Mouse (Mus musculus) skeletal muscle tissue, adult 2 months (tissue): ENCODE results near the gene Sh2d4b.
A peak's percentile ranks its signal among the peaks of the same experiment; 100 is the strongest.

ENCODE experiments used
- DNase-seq: peaks from one replicate; pipeline ENCODE4 v3.0.0-alpha.2; 2012; ENCODE audit warnings: low read depth, low spot score

Gene Sh2d4b

GRCm38 (mm10) chr14:40837397-40837796 lies 55.7 kb downstream of the Sh2d4b start:
- DNase-seq, result no peak

DNA sequence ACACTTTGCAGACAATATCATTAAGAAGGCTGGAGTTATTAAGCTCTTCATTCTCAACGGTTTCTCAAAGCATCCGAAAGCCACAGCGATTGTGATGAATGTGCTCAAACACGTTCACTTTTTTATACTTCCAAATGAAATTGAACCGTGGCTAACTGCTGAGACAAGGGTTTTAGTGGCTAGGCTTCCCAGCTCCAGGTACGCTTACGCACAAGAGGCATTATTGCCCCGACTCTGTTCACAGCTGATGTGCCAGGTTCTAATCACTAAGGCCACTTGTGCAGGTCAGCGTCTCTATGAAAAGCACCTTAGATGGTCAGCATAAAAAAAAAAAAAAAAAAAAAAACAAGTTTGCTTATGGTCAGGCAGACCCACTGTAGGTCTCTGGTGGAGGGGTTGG lies 62.6 kb downstream of the Sh2d4b start:
- no peak for DNase-seq

GRCm38 (mm10) chr14:40830094-40830493 lies 63.0 kb downstream of the Sh2d4b start:
- no peak for DNase-seq

GRCm38 (mm10) chr14:40818051-40818450 lies 75.0 kb downstream of the Sh2d4b start:
- DNase-seq, result peak; percentile 11

DNA sequence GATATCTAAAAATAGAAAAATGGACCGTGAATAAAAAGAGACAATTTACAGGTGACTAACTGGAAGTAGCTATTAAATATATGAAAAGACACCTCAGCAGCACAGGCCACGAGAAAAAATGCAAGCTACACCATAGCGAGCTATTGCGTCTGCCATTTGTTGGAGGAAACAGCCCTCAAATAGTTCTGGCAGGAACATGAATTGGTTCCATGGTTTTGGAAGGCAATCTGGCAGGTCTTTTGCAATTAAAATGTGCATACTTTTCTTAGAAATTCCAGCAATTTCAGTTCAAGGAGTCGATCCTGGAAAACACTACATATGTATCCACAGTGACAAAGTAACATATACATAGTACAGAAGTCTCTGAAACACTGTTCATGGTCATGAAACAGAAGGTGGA lies 76.4 kb downstream of the Sh2d4b start:
- DNase-seq, result no peak

GRCm38 (mm10) chr14:40791606-40792005 lies 101.5 kb downstream of the Sh2d4b start:
- DNase-seq, result no peak

DNA sequence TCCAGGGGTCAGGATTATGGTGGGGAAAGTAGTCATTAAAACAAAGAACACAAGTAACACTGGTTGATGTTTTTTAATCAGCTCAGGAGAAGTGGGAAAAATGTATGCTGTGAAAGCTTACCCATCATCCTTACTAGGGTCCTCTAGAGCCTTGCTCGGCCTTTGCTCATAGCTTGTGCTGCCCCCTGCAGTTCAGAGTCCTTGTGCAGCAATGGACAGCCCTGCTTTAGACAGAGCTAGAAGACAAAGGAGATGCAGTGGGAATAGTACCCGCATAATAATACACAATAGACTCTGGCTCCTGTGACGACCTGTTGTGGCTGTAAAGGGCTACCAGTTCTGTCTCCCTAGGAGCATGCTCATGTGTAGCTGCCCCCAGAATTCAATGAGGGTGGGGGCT lies 104.0 kb downstream of the Sh2d4b start:
- DNase-seq, result no peak

DNA sequence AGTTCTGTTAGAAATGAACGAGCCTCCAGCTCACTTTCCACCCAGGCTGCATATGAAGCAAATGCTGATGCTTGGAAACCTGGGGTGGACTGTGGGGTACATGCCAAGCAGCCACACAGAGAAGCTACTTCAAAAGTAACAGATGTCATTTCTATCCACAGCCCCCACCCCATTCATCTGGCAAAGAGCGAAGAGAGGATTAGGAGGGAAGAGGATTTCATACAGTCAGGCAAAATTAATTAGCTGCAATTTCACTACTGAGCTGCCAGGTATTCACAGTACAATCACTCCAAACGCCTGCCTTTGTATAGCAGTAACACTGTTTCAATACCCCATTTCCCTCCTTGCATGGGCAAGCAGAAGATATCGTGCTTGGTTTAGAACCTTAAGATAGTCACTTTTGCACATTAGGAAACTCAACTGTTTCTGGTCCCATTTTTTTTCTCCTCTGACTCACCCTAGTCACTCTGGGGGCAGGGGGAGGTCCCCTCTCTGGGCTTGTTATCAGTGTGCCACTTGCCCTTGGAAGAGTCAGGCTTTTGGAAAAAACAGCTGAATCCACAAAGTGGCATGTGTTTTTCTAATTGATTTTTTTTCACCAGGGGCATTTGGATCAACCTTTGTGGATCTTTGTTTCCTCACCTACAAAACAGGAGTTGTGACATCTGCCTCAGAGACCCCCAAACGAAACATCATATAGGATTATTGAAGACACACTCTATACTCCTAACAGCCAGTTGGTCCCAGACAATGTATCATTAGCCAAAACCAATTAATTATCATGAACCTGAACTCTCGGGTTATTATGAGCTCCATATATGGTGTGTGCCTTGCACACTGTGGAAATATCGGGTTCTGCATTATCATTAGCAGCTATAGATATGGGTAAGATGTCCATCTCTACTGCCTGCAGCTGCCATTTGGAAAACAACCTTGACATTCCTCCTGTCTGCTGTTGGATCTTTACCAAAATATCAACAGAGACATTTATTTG lies 123.7 kb downstream of the Sh2d4b start:
- DNase-seq, result no peak
